Comparison of ENCODE assay signal across 17 mouse cellular contexts in the genomic region with DNA sequence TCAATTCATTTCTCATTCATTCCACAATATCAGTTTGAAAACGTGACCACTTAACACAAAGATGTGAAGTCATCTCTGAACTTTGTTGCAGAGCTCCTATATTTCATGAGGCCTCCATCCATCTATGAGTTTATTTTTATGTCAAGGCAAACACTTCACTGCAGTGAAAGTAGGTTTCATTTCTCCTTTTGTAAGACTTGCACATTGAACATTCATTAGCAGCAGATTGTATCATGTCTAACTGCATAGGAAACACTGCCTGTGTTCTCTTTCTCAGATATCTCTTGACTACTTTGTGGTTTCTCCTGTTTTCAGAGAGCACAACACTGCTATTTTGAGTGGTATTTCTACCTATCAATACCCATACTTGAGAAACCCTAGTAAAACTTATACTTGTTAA.
A peak's percentile ranks its signal among the peaks of the same experiment; 100 is the strongest.
DNase-seq lines count a peak whose midpoint lies in the region; ATAC-seq lines count a peak whose summit lies in the region.
"Had no signal": no experiment of that assay in that cellular context is flagged by ENCODE, and none has a peak within 500 bp of the region (broad histone marks: within the 10 kb centered on the region; RNA-seq: fewer than 3 reads in every experiment).

No protein-coding gene starts in this region.

- DNase-seq in A20 (ENCODE audit: low read depth, low spot score) = peak; percentile 19
- DNase-seq in kidney, postnatal 10 days = no peak
- DNase-seq in heart, adult 9 months (ENCODE audit: low spot score in 2 of 2) = no peak
- DNase-seq: adrenal gland, adult 2 months; adrenal gland, postnatal 10 days; adrenal gland, postnatal 25 days; cerebellum, adult 11 months; cerebellum, adult 18-20 months; cerebellum, adult 8-10 months; cerebellum, adult 9-11 months; cerebellum, postnatal 14 days; cerebellum, postnatal 36 days; forebrain, postnatal 0 days had no signal

- peak; percentile 55; the same call in 1 of the 2 replicates for ATAC-seq in granulocyte monocyte progenitor cell, adult 5-6 weeks (replicated peaks; ENCODE audit: poor library complexity, severe bottlenecking)
- peak; percentile 84 for ATAC-seq in megakaryocyte progenitor cell, adult 5-6 weeks (replicated peaks; ENCODE audit: poor library complexity)
- ATAC-seq: forebrain, embryonic 13.5 days; forebrain, embryonic 15.5 days; forebrain, postnatal 0 days had no signal
